Mouse (Mus musculus) frontal cortex, adult 2 months (tissue): ENCODE data around the gene Eif6. TPM values are rescaled to one million over a fixed set of nuclear protein-coding genes. Genes with fewer than 3 reads are reported as not detected.

Source experiments
- DNase-seq, 2 experiments: peaks; one replicate each; pipeline ENCODE4 v3.0.0; 2022; ENCODE audit warnings: low spot score in 1 of 2; ENCODE audit errors: extremely low spot score in 1 of 2
- polyA plus RNA-seq: library from polyadenylated mRNA; depleted of rRNA; stranded (reverse); fragments of >200 nt; gene quantifications from 2 replicates; pipeline ENCODE4 v1.2.3, GENCODE M21; 2012; rRNA removed

Gene Eif6
- polyA plus RNA-seq, 1 experiment = 75.1 TPM

DNA sequence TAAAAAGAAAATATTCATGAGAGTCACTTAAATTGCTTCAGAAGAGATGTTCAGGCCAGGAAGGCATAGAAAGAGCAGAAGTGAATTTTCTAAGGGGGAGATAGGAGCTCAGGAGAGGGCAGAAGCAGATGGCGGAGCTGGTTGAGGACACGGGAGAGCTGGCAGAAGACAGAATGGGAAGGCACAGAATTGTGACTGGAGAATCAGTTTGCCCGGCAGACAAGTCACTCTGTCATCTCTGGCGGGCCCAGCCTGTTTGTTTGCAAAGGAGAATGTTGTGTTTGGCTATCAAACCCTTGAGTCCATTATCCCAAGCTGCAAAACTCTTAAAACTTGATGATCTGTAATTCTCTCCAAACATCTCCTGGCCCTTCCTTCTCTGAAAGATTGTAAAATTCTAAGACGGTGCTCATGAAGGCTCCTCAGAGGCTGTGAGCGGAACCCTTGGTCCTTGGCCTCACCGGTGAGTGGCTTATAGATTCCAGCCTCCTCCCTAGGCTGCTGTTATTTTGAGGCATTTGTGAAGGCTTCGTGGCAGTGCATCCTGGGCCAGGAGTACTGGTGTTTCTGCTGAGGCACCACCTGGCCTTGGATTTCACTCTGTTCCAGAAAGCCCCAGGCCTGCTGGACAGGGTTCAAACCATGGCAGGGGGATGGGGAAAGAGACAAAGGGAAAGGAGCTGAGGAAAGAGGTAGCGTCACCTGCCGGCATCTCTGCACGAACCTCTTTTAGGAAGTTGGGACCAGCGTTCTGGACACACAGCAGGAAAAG lies 31.9 kb downstream of the Eif6 start:
- DNase-seq = no peak

DNA sequence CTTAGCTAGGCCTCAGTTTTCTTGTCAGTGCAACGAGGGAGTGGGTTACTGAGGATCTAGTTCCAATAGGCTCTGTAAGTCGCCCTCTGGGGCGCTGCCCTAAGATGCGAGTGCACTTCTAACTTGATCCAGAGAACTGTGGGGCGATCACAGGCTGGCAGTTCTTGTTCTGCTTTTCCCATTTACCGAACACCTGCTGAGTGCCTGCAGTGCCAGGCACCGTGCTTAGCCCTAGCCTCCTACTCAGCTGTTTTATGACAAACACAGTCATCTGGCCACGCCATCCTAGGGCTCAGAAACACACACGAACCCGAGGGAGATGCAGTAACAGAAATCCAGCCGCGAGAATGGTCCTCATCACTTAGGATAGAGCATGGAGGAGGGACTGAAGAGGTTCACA lies 33.8 kb downstream of the Eif6 start:
- no peak for DNase-seq

- no peak for DNase-seq
These were observed 38.5 kb downstream of the Eif6 start for GRCm38 (mm10) chr2:155787949-155788931.

GRCm38 (mm10) chr2:155786905-155787304 lies 39.8 kb downstream of the Eif6 start:
- DNase-seq = no peak

GRCm38 (mm10) chr2:155784534-155784933 lies 42.2 kb downstream of the Eif6 start:
- DNase-seq = peak; percentile 63 to 72

DNA sequence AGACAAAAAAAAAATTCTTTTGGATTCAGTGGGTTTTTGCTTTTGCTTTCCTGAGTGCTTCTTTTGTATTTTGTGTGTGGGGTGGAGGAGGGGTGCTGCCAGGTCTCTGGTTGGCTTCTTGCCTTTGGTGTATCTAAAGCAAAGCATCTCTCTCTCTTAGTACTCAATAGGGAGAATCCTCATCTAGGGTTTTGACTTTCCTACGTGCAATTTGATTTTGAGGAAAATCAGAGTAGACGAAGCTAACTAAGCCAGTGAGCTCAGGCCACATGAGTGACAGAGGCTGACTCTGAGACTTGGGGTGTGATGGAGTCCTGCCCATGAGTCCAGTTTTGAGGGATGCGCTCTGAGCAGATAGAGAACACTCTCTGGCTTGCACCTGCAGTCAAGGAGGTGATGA lies 47.2 kb downstream of the Eif6 start:
- no peak for DNase-seq

DNA sequence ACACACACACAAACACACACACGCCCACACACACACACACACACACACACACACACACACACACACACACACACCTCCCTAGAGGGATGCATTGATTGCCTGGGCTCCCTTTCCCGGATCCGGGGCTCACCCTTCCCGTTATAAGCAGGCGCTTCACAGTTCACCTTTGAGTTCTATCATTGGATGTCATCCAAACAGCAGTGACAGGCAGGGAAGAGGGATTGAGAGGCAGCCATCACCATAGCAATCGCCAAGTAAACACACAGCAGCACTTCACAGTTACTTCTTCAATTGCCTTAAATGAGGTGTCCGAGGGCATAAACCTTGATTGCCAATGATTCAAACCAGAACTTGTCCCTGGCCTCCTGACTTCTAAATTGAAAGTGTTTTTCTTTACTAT lies 47.7 kb downstream of the Eif6 start:
- DNase-seq = no peak

DNA sequence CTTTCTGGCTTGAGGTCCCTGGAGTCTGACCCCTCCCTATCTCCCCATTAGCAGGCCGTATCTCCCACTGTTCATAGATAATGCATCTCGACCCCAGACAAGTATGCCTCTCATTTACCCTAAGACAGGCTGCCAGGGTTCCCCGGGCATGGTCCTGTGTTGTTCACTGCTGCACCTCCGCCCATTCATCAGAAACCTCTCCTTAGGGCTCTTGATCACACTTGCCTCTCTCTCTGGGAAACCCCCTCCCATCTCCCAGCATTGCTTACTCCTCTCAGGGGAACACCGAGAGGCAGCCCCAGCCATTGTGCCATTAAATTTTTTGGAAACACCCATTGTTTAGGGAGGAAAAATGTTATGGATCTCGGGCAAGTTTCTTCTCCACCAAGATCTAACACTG lies 48.7 kb downstream of the Eif6 start:
- no peak for DNase-seq

DNA sequence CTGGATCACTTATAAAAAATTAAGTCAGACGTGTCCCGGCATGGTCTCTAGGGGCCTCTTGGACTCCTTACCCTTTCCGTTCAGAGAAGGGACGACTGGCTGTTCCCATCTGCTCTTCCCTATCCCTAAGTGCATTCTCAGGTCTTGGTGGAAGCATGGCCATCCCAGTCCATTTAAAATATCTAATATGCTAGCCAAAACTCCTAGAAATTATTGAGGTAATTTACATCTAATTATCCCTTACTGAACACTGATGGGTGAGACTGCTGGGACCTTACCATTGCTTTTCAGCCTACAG lies 49.1 kb downstream of the Eif6 start:
- no peak for DNase-seq

DNA sequence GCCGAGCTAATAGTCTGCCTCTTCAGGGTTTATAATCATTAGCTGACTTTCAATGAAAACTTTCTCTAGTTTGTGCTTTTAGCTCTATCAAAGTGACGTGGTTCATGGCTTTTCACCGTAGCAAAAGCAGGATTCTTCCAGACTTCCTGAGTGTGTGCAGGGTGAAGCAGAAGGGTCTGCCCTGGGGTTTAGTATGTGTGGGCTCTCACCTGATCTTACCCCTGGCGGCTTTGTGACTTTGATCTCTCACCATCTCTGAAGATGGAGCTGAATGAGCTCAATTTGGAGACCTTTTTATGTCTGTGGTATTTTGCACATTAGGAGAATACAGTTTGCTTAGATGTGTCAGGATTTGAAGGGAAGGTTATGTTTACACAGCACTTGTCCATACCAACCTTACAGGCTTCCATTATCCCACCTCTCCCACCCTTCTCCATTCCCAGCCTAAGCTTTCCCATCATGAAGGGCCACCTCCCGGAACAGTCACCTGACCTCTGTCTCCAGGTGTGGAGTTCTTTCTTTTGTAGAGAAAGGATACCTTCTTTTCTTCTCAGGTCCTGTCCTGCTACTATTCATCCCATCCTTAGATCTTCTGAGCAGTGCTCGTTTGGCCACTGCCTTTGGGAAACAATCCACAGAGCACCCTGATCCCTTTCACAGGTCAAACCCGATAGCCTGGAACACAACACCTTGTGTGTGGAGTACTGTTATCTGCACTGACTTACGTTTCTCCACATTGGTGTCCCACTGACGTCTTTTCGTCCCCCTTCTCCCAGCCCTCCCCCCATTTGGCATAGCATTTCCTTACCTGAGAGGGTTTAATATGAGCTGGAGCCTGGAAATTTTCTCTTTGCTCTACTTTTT lies 49.7 kb downstream of the Eif6 start:
- DNase-seq = no peak

GRCm38 (mm10) chr2:155775685-155776263 lies 51.0 kb downstream of the Eif6 start:
- DNase-seq = peak in 1 of 2 experiments; percentile 42

- no peak for DNase-seq
These were observed 51.6 kb downstream of the Eif6 start, which contains the start of gene Mmp24 for GRCm38 (mm10) chr2:155774927-155775684. Gene Mmp24, plus strand, starts transcription at chr2:155775342.

- DNase-seq = no peak
These were observed 52.3 kb downstream of the Eif6 start for GRCm38 (mm10) chr2:155774261-155774926.

DNA sequence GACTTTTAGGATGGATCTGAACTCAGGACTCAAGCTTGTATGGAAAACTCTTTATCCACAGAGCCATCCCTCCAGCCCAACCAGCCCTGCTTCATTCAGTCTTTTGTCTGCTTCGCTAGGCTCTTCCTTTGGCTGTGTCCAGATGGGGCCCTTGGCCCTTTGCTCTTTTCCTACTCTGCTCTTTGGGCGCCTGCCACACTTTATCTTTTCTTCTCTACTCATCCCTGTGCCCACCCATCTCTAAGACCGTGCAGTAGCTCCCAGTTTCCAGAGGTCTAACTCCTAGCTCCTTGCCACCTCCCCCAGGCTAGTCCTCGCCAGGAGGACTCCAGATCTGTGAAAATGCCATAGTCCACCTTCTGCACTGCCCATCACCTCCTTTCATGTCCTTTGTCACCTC lies 53.1 kb downstream of the Eif6 start:
- DNase-seq = no peak

Other genes starting within 250 kb of the Eif6 start
- gene Gss, start 234.1 kb downstream of the Eif6 start, polyA plus RNA-seq = 13.9 and 15.4 TPM in 2 replicates
- gene Myh7b, start 215.7 kb downstream of the Eif6 start, polyA plus RNA-seq = 5.8 and 6.0 TPM in 2 replicates
- 152 and 159 TPM in 2 replicates for gene Trpc4ap, start 134.5 kb downstream of the Eif6 start, polyA plus RNA-seq
- 38.4 and 39.6 TPM in 2 replicates for gene Edem2, start 97.5 kb downstream of the Eif6 start, polyA plus RNA-seq
- not detected in 2 replicates for gene Gm17581, start 91.1 kb downstream of the Eif6 start, polyA plus RNA-seq
- gene Procr, start 75.8 kb downstream of the Eif6 start, polyA plus RNA-seq = 1.5 and 2.6 TPM in 2 replicates
- 36.1 and 39.7 TPM in 2 replicates for gene Mmp24, start 51.6 kb downstream of the Eif6 start, polyA plus RNA-seq
- gene BC029722, start 7.5 kb downstream of the Eif6 start, polyA plus RNA-seq = 81.7 and 83.7 TPM in 2 replicates
- not detected in 2 replicates for gene Fam83c, start 7.9 kb upstream of the Eif6 start, polyA plus RNA-seq
- 58.4 and 65.8 TPM in 2 replicates for gene Uqcc1, start 103.4 kb upstream of the Eif6 start, polyA plus RNA-seq
- gene Gm15557, start 113.8 kb upstream of the Eif6 start, polyA plus RNA-seq = not detected in 2 replicates
- 0.08 and 0.24 TPM in 2 replicates for gene Gdf5, start 118.4 kb upstream of the Eif6 start, polyA plus RNA-seq
- 18.1 and 18.4 TPM in 2 replicates for gene Cep250, start 129.5 kb upstream of the Eif6 start, polyA plus RNA-seq
- 3.3 and 4.6 TPM in 2 replicates for gene 6430550D23Rik, start 181.1 kb upstream of the Eif6 start, polyA plus RNA-seq
- gene Ergic3, start 181.1 kb upstream of the Eif6 start, polyA plus RNA-seq = 317 TPM in 2 replicates
- gene Fer1l4, start 226.0 kb upstream of the Eif6 start, polyA plus RNA-seq = 0.08 TPM in 2 replicates
- gene Spag4, start 238.2 kb upstream of the Eif6 start, polyA plus RNA-seq = 4.9 and 5.6 TPM in 2 replicates